In genomic region chr15:27783541-27784125, GRCm38 (mm10) we compare ENCODE assay signal across 8 mouse cellular contexts.
DNase-seq lines count a peak whose midpoint lies in the region; ATAC-seq and TF ChIP-seq lines count a peak whose summit lies in the region.

No protein-coding gene starts in this region.

- DNase-seq in gastrocnemius, adult 2 months = no peak
- no peak for DNase-seq in gastrocnemius, postnatal 4 days (ENCODE audit: low spot score in 2 of 2)
- peak; percentile 39 to 57 for DNase-seq in natural killer cell, adult 2 months (ENCODE audit: low spot score in 2 of 2)
- no peak for DNase-seq in left cerebral cortex, adult 8-10 months (ENCODE audit: low spot score in 2 of 2)
- DNase-seq in layer of hippocampus, postnatal 14 days (ENCODE audit: low spot score in 2 of 2) = no peak

- H3K27ac ChIP-seq in gastrocnemius, adult 2 months = peak overlapping the region; percentile 81
- H3K27ac ChIP-seq in forebrain, embryonic 12.5 days = peak overlapping the region; percentile 91
- peak overlapping the region; percentile 64 for H3K27ac ChIP-seq in liver, embryonic 15.5 days (replicated peaks)

- H3K4me1 ChIP-seq in forebrain, embryonic 12.5 days = peaks cover 97% of the 10 kb centered on the region
- H3K4me1 ChIP-seq in liver, embryonic 15.5 days (replicated peaks) = peaks cover 9% of the 10 kb centered on the region

- peak; percentile 62 for ATAC-seq in forebrain, embryonic 12.5 days (ENCODE audit: low FRiP score)
- ATAC-seq in inflammation-experienced regulatory T-cells, adult 6 months = peak; percentile 60
- ATAC-seq in liver, embryonic 15.5 days (ENCODE audit: insufficient read depth) = no peak; the same call in 1 of the 2 replicates

- 18% methylated on average over 12 of the region's 12 CpGs for WGBS in forebrain, embryonic 12.5 days
- 7% methylated on average over 12 of the region's 12 CpGs for WGBS in liver, embryonic 15.5 days (ENCODE audit: insufficient replicate concordance)

- H3K4me3 ChIP-seq in gastrocnemius, adult 2 months = peak overlapping the region; percentile 58
- H3K4me3 ChIP-seq in forebrain, embryonic 12.5 days (replicated peaks) = no peak overlapping the region
- H3K4me3 ChIP-seq in liver, embryonic 15.5 days (replicated peaks) = peak overlapping the region; percentile 7

- peak overlapping the region; percentile 13 for H3K9ac ChIP-seq in forebrain, embryonic 12.5 days
- no peak overlapping the region for H3K9ac ChIP-seq in liver, embryonic 15.5 days

- peak overlapping the region; percentile 36 for H3K4me2 ChIP-seq in forebrain, embryonic 12.5 days
- peak overlapping the region; percentile 40 for H3K4me2 ChIP-seq in liver, embryonic 15.5 days

- no peak; the same call in 1 of the 2 replicates for TF ChIP-seq CTCF in gastrocnemius, adult 2 months (IDR thresholded peaks at IDR 0.05)

- H3K9me3 ChIP-seq in forebrain, embryonic 12.5 days = no peaks in the 10 kb centered on the region
- no peaks in the 10 kb centered on the region for H3K9me3 ChIP-seq in liver, embryonic 15.5 days (replicated peaks)

- no peaks in the 10 kb centered on the region for H3K36me3 ChIP-seq in forebrain, embryonic 12.5 days (replicated peaks)
- H3K36me3 ChIP-seq in liver, embryonic 15.5 days (replicated peaks) = no peaks in the 10 kb centered on the region

- H3K27me3 ChIP-seq in forebrain, embryonic 12.5 days = no peaks in the 10 kb centered on the region
- H3K27me3 ChIP-seq in liver, embryonic 15.5 days = no peaks in the 10 kb centered on the region; the same call in 1 of the 2 replicates

- intact Hi-C loops in gastrocnemius, adult 2 months (cut with DNase I) = no loop called here

Comparison
In these comparisons a context has a peak if more than half of its experiments do, and no peak if none do; other contexts are left out.
1. DNase-seq: peak in natural killer cell, adult 2 months (2 of 2); none in gastrocnemius, adult 2 months (single experiment), gastrocnemius, postnatal 4 days (0 of 2), left cerebral cortex, adult 8-10 months (0 of 2) and layer of hippocampus, postnatal 14 days (0 of 2).
2. Peak in every context shown above with its lines, with median percentiles within 50 percentile points of each other: H3K27ac ChIP-seq.